Mouse (Mus musculus): Measurements from ENCODE around the gene Gpr19. TPM values are rescaled to one million over a fixed set of nuclear protein-coding genes. Genes with fewer than 3 reads are reported as not detected.

The Gpr19 gene
- total RNA-seq, 2 experiments from 2014 or later: 6.4 to 6.8 TPM

- DNase-seq: no peak
Measured at GRCm38 (mm10) chr6:134887711-134888449, 10.5 kb downstream of the Gpr19 start.

GRCm38 (mm10) chr6:134887008-134887407 is 11.4 kb downstream of the Gpr19 start:
- DNase-seq: no peak

GRCm38 (mm10) chr6:134886475-134886874 is 11.9 kb downstream of the Gpr19 start:
- no peak for DNase-seq

- DNase-seq: no peak
Measured at GRCm38 (mm10) chr6:134885515-134885914, 12.9 kb downstream of the Gpr19 start.

- DNase-seq: no peak
Measured at GRCm38 (mm10) chr6:134883661-134884060, 14.7 kb downstream of the Gpr19 start.

GRCm38 (mm10) chr6:134880046-134880445 is 18.3 kb downstream of the Gpr19 start:
- no peak for DNase-seq

- no peak for DNase-seq
Measured at GRCm38 (mm10) chr6:134879556-134879955, 18.8 kb downstream of the Gpr19 start.

GRCm38 (mm10) chr6:134877892-134878291 is 20.5 kb downstream of the Gpr19 start:
- DNase-seq: no peak

GRCm38 (mm10) chr6:134877276-134877675 is 21.1 kb downstream of the Gpr19 start:
- no peak for DNase-seq

- no peak for DNase-seq
Measured at GRCm38 (mm10) chr6:134876795-134877194, 21.6 kb downstream of the Gpr19 start.

- DNase-seq: no peak
Measured at GRCm38 (mm10) chr6:134873018-134873417, 25.4 kb downstream of the Gpr19 start.

- no peak for DNase-seq
Measured at GRCm38 (mm10) chr6:134872236-134872635, 26.1 kb downstream of the Gpr19 start.

GRCm38 (mm10) chr6:134870887-134871286 is 27.5 kb downstream of the Gpr19 start:
- DNase-seq: no peak

- DNase-seq: no peak
Measured at GRCm38 (mm10) chr6:134870209-134870742, 28.1 kb downstream of the Gpr19 start.

GRCm38 (mm10) chr6:134867325-134867724 is 31.1 kb downstream of the Gpr19 start:
- no peak for DNase-seq

- no peak for DNase-seq
Measured at GRCm38 (mm10) chr6:134866113-134866512, 32.3 kb downstream of the Gpr19 start.

- DNase-seq: peak; percentile 98
Measured at GRCm38 (mm10) chr6:134863146-134863545, 35.2 kb downstream of the Gpr19 start.

GRCm38 (mm10) chr6:134862671-134863104 is 35.7 kb downstream of the Gpr19 start:
- DNase-seq: no peak

GRCm38 (mm10) chr6:134861386-134861785 is 37.0 kb downstream of the Gpr19 start:
- no peak for DNase-seq

GRCm38 (mm10) chr6:134860275-134860674 is 38.1 kb downstream of the Gpr19 start:
- no peak for DNase-seq

GRCm38 (mm10) chr6:134859021-134859420 is 39.4 kb downstream of the Gpr19 start:
- DNase-seq: no peak

- no peak for DNase-seq
Measured at GRCm38 (mm10) chr6:134855926-134856325, 42.5 kb downstream of the Gpr19 start.

GRCm38 (mm10) chr6:134854782-134855181 is 43.6 kb downstream of the Gpr19 start:
- DNase-seq: no peak

- no peak for DNase-seq
Measured at GRCm38 (mm10) chr6:134849985-134850384, 48.4 kb downstream of the Gpr19 start.
